Mouse (Mus musculus) stomach, postnatal 0 days (tissue): Measurements from ENCODE around the gene Procr.

Source experiments
- CTCF ChIP-seq: IDR thresholded peaks from 2 replicates; pipeline ENCODE4 v1.5.1; 2016; ENCODE audit warnings: antibody characterized with exemption, low read depth, mild to moderate bottlenecking, moderate library complexity
- EP300 ChIP-seq: optimal IDR thresholded peaks from 2 replicates; pipeline ENCODE3; 2016; ENCODE audit warnings: antibody characterized with exemption

DNA sequence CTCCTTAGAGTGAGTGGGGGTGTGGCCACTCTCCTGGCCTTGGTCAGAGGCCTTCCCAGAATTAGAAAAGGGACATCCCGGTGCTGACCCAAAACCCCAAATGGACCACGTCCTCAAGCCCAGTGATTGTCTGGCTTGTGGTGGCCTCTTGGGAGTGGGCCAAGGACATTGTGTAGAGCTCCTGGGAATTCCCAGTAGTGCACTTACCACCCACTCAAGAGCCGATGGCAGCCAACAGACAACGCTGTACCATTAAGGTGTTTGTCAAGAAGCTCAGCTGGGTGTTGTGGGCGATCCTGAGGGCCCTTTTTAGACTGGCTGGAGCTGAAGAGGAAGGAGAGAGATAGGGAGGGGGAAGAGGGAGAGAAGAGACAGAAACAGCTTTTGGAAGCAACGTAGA lies 33.6 kb downstream of the Procr start:
- TF ChIP-seq CTCF = no peak
- no peak for TF ChIP-seq EP300
